Mouse (Mus musculus) neural tube, embryonic 11.5 days (tissue): ENCODE data around the gene Kif2c. TPM values are rescaled to one million over a fixed set of nuclear protein-coding genes. Genes with fewer than 3 reads are reported as not detected.
A peak's percentile ranks its signal among the peaks of the same experiment; 100 is the strongest.

ENCODE experiments used
- ATAC-seq: fragments of 200-750 bp; cut with Nextera tagmentation; 2 replicates; pipeline ENCODE4 v1.8.0; 2017; ENCODE audit warnings: moderate number of reproducible peaks, mild to moderate bottlenecking, moderate TSS enrichment, moderate library complexity; ENCODE audit not compliant: insufficient read depth, low FRiP score, low TSS enrichment
- DNase-seq: peaks from one replicate; pipeline ENCODE4 v3.0.0-alpha.2; 2015; ENCODE audit warnings: low spot score
- H3K27ac ChIP-seq: fragments of 300-500 bp; sonication (generic); 2 replicates; pipeline ENCODE4 v1.5.1; 2014; ENCODE audit warnings: low read depth, mild to moderate bottlenecking, low read length
- H3K27me3 ChIP-seq: fragments of 300-500 bp; sonication (generic); 2 replicates; pipeline ENCODE4 v1.6.1; 2014; ENCODE audit warnings: mild to moderate bottlenecking, low read length, mixed read lengths; ENCODE audit not compliant: control insufficient read depth, insufficient read depth
- H3K36me3 ChIP-seq: fragments of 300-500 bp; sonication (generic); 2 replicates; pipeline ENCODE4 v1.6.1; 2014; ENCODE audit warnings: mild to moderate bottlenecking, low read length, moderate library complexity, mixed read lengths; ENCODE audit not compliant: control insufficient read depth, insufficient read depth
- H3K4me1 ChIP-seq: fragments of 300-500 bp; sonication (generic); 2 replicates; pipeline ENCODE4 v1.6.1; 2014; ENCODE audit warnings: low read length, mixed read lengths; ENCODE audit not compliant: control insufficient read depth, insufficient read depth
- H3K4me2 ChIP-seq: fragments of 300-500 bp; sonication (generic); 2 replicates; pipeline ENCODE4 v1.6.1; 2014; ENCODE audit warnings: low read depth, mild to moderate bottlenecking, moderate library complexity
- H3K4me3 ChIP-seq: fragments of 300-500 bp; sonication (generic); 2 replicates; pipeline ENCODE4 v1.5.1; 2014; ENCODE audit warnings: low read depth, low read length
- H3K9ac ChIP-seq: fragments of 300-500 bp; sonication (generic); 2 replicates; pipeline ENCODE4 v1.6.1; 2014; ENCODE audit warnings: mild to moderate bottlenecking, low read length
- H3K9me3 ChIP-seq: fragments of 300-500 bp; sonication (generic); 2 replicates; pipeline ENCODE4 v1.6.1; 2016; ENCODE audit warnings: low read length; ENCODE audit not compliant: control insufficient read depth
- WGBS: fragments of 180-500 bp; shearing (Covaris S2); extraction: QIAGEN DNeasy Blood & Tissue Kit; methylation state at CpG from one replicate; pipeline ENCODE4 v1.1.7; 2014; 5-methylcytosine and 5-hydroxymethylcytosine counted together
- polyA plus RNA-seq: library from polyadenylated mRNA; unstranded; fragments of >200 nt; fragmentation: Nextera tagmentation; extraction: Ambion mirVana; gene quantifications from 2 replicates; pipeline ENCODE4 v1.2.1, GENCODE M21; 2014

Gene Kif2c
- polyA plus RNA-seq, 1 experiment from 2014 or later, result 80.0 TPM

GRCm38 (mm10) chr4:117138295-117139216, 43.9 kb downstream of the Kif2c start:
- H3K4me1 ChIP-seq, result no peaks in the 10 kb centered on the region
- H3K36me3 ChIP-seq, result no peaks in the 10 kb centered on the region
- no peaks in the 10 kb centered on the region for H3K9me3 ChIP-seq
- no peak overlapping the region for H3K4me3 ChIP-seq
- H3K4me2 ChIP-seq, result no peak overlapping the region
- H3K9ac ChIP-seq, result no peak overlapping the region
- no peak for ATAC-seq
- WGBS, result 68% methylated on average over 15 of the region's 17 CpGs
- H3K27ac ChIP-seq, result no peak overlapping the region
- DNase-seq, result no peak
- no peaks in the 10 kb centered on the region for H3K27me3 ChIP-seq

DNA sequence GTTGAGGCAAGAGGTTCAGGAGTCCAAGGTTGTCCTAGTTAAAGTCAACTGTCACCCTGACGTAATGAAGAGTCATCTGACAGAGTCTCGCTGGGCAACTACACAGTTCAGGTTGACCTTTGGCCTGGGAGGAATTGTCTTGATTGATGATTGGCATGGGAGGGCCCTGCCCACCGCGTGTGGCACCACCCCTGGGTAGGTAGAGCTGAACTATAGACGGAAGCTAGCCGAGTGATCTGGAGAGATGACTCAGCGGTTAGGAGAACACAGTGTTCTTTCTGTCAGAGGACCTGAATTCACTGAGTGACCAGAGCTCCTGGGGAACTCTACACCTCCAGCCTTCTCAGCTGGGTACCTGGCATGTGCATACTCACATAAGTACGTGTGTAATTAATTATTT, 46.4 kb downstream of the Kif2c start:
- no peak overlapping the region for H3K4me3 ChIP-seq
- 29% methylated on average over 8 of the region's 8 CpGs for WGBS
- peaks cover 14% of the 10 kb centered on the region for H3K4me1 ChIP-seq
- no peak overlapping the region for H3K9ac ChIP-seq
- H3K4me2 ChIP-seq, result no peak overlapping the region
- H3K36me3 ChIP-seq, result no peaks in the 10 kb centered on the region
- no peaks in the 10 kb centered on the region for H3K27me3 ChIP-seq
- no peak for ATAC-seq
- DNase-seq, result no peak
- no peaks in the 10 kb centered on the region for H3K9me3 ChIP-seq
- H3K27ac ChIP-seq, result no peak overlapping the region

- no peak for DNase-seq
- WGBS, result 41% methylated on average over 2 of the region's 2 CpGs
- no peak for ATAC-seq
These were observed 47.8 kb downstream of the Kif2c start for GRCm38 (mm10) chr4:117134601-117134995.

GRCm38 (mm10) chr4:117133817-117134600, 48.4 kb downstream of the Kif2c start, which contains the start of gene Plk3:
Plk3 (minus strand) TSS chr4:117133963.
- ATAC-seq, result peak; percentile 76
- Histone ChIP-seq H3K27me3 (no peaks in the 10 kb centered on the region), H3K4me3 (peak within 1 kb of the TSS; percentile 78), H3K4me2 (peak within 1 kb of the TSS; percentile 81), H3K36me3 (peaks cover 3% of the 10 kb centered on the region; the same call in 1 of the 2 replicates), H3K27ac (peak within 1 kb of the TSS; percentile 72; the same call in 1 of the 2 replicates), H3K9me3 (no peaks in the 10 kb centered on the region), H3K4me1 (peaks cover 26% of the 10 kb centered on the region), H3K9ac (peak within 1 kb of the TSS; percentile 76)
- DNase-seq, result peak; percentile 97
- WGBS, result 2% methylated on average over 47 of the region's 48 CpGs

More at GRCm38 (mm10) chr4:117134601-117134995, 47.8 kb downstream of the Kif2c start:
- Histone ChIP-seq H3K9me3 (no peaks in the 10 kb centered on the region), H3K4me3 (no peak overlapping the region; the same call in 1 of the 2 replicates), H3K27ac (no peak overlapping the region), H3K27me3 (no peaks in the 10 kb centered on the region), H3K9ac (no peak overlapping the region), H3K4me2 (no peak overlapping the region), H3K36me3 (no peaks in the 10 kb centered on the region), H3K4me1 (peaks cover 26% of the 10 kb centered on the region)

DNA sequence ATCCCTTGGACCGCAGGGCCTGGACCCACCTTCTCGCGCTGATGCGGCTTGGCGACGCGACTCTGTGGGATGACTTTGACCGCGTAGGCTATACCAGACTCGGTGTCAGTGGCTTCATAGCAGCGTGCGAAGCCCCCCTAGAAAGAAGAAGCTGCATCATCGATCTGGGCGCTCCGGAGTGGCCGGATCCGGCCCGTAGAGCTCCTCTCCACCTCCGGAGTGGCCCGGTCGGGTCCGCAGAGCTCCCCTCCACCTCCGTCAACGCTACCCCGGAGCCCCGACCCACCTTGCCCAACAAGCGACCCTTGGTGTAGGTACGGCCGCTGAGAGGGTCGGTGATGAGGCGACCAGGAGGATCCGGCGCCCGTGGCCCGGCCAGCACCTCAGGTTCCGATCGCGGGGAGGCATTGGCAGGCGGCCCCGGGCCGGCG, 49.1 kb downstream of the Kif2c start:
- peak overlapping the region; percentile 76 for H3K9ac ChIP-seq
- no peaks in the 10 kb centered on the region for H3K27me3 ChIP-seq
- peaks cover 29% of the 10 kb centered on the region for H3K4me1 ChIP-seq
- peak overlapping the region; percentile 60; the same call in 1 of the 2 replicates for H3K27ac ChIP-seq
- peak; percentile 17; the same call in 1 of the 2 replicates for ATAC-seq
- WGBS, result under 1% methylated on average over 39 of the region's 42 CpGs
- DNase-seq, result peak; percentile 53
- peak overlapping the region; percentile 81 for H3K4me2 ChIP-seq
- no peaks in the 10 kb centered on the region for H3K9me3 ChIP-seq
- H3K4me3 ChIP-seq, result peak overlapping the region; percentile 78
- H3K36me3 ChIP-seq, result peaks cover 3% of the 10 kb centered on the region

- Histone ChIP-seq H3K27ac (0 out of 2 replicates have a peak overlapping the region, but pooled peaks have one; percentile 72), H3K27me3 (no peaks in the 10 kb centered on the region), H3K4me1 (peaks cover 29% of the 10 kb centered on the region), H3K9ac (peak overlapping the region; percentile 76), H3K4me3 (peak overlapping the region; percentile 78), H3K4me2 (peak overlapping the region; percentile 81), H3K9me3 (no peaks in the 10 kb centered on the region), H3K36me3 (peaks cover 3% of the 10 kb centered on the region)
- DNase-seq, result peak; percentile 23
- WGBS, result 6% methylated on average over 11 of the region's 11 CpGs
- ATAC-seq, result no peak
These were observed 49.7 kb downstream of the Kif2c start for GRCm38 (mm10) chr4:117132794-117133143.

GRCm38 (mm10) chr4:117131890-117132793, 50.3 kb downstream of the Kif2c start:
- H3K9ac ChIP-seq, result peak overlapping the region; percentile 76
- peak overlapping the region; percentile 72 for H3K27ac ChIP-seq
- H3K4me3 ChIP-seq, result peak overlapping the region; percentile 78
- H3K36me3 ChIP-seq, result peaks cover 3% of the 10 kb centered on the region
- no peaks in the 10 kb centered on the region for H3K9me3 ChIP-seq
- ATAC-seq (peak; percentile 68), DNase-seq (peak; percentile 79)
- no peaks in the 10 kb centered on the region for H3K27me3 ChIP-seq
- 4% methylated on average over 7 of the region's 7 CpGs for WGBS
- H3K4me2 ChIP-seq, result peak overlapping the region; percentile 81
- peaks cover 29% of the 10 kb centered on the region for H3K4me1 ChIP-seq

DNA sequence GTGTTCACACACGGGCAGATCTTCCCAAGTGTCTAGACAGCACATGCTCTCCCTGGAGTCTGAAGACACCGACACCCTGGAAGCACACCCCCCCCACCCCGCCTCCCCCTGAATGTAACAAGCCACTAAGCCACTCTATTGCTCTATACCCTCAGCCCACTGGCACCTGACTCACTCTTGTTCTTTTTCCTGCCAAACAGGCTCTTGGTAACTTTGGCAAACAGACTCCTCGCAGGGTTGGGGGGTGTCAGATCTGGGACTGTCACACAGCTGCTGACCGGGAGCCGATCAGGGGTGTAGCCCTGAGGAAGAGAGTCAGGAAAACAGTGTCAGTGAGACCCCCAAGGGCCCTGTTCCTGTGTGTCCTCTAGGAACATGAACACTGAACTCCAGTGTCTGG, 51.2 kb downstream of the Kif2c start:
- Histone ChIP-seq H3K27me3 (no peaks in the 10 kb centered on the region), H3K4me2 (peak overlapping the region; percentile 81), H3K9me3 (no peaks in the 10 kb centered on the region), H3K4me3 (peak overlapping the region; percentile 78), H3K9ac (peak overlapping the region; percentile 26; the same call in 1 of the 2 replicates), H3K36me3 (peaks cover 3% of the 10 kb centered on the region), H3K27ac (peak overlapping the region; percentile 72), H3K4me1 (peaks cover 29% of the 10 kb centered on the region)
- WGBS, result 61% methylated on average over 6 of the region's 6 CpGs
- DNase-seq (no peak), ATAC-seq (no peak)
